Mouse (Mus musculus) midbrain, postnatal 0 days (tissue): ENCODE measurements around the gene Gnb2. TPM values are rescaled to one million over a fixed set of nuclear protein-coding genes. Genes with fewer than 3 reads are reported as not detected.

Experiments used
- ATAC-seq: fragments of 200-750 bp; cut with Nextera tagmentation; 2 replicates; pipeline ENCODE4 v1.8.0; 2017; ENCODE audit warnings: moderate number of reproducible peaks, mild to moderate bottlenecking, moderate TSS enrichment, moderate library complexity; ENCODE audit not compliant: low FRiP score
- DNase-seq: peaks from one replicate; pipeline ENCODE4 v3.0.0-alpha.2; 2015; ENCODE audit warnings: low spot score
- H3K27ac ChIP-seq: fragments of 300-500 bp; sonication (generic); 2 replicates; pipeline ENCODE4 v1.5.1; 2014; ENCODE audit warnings: low read depth, mild to moderate bottlenecking, low read length, mixed read lengths
- H3K27me3 ChIP-seq: fragments of 300-500 bp; sonication (generic); 2 replicates; pipeline ENCODE4 v1.6.1; 2014; ENCODE audit warnings: low read length, control low read depth, mixed read lengths; ENCODE audit not compliant: insufficient read depth
- H3K36me3 ChIP-seq: fragments of 300-500 bp; sonication (generic); 2 replicates; pipeline ENCODE4 v1.6.1; 2014; ENCODE audit warnings: low read length, control low read depth, mixed read lengths; ENCODE audit not compliant: insufficient read depth
- H3K4me1 ChIP-seq: fragments of 300-500 bp; sonication (generic); 2 replicates; pipeline ENCODE4 v1.6.1; 2014; ENCODE audit warnings: mild to moderate bottlenecking, control low read depth, antibody characterized with exemption, low read length, mixed read lengths; ENCODE audit not compliant: insufficient read depth
- H3K4me2 ChIP-seq: fragments of 300-500 bp; sonication (generic); 2 replicates; pipeline ENCODE4 v1.6.1; 2014; ENCODE audit warnings: low read depth, mild to moderate bottlenecking, low read length, mixed read lengths; ENCODE audit not compliant: poor library complexity, severe bottlenecking
- H3K4me3 ChIP-seq: fragments of 300-500 bp; sonication (generic); 2 replicates; pipeline ENCODE4 v1.5.1; 2014; ENCODE audit warnings: low read depth, mild to moderate bottlenecking, low read length, moderate library complexity
- H3K9ac ChIP-seq: fragments of 300-500 bp; sonication (generic); replicated peaks from 2 replicates; pipeline ENCODE4 v1.6.1; 2014; ENCODE audit warnings: mild to moderate bottlenecking, low read length, moderate library complexity, mixed read lengths; ENCODE audit not compliant: poor library complexity, severe bottlenecking
- H3K9me3 ChIP-seq: fragments of 300-500 bp; sonication (generic); 2 replicates; pipeline ENCODE4 v1.6.1; 2016; ENCODE audit warnings: low read length, control low read depth
- CTCF ChIP-seq: IDR thresholded peaks from 2 replicates; pipeline ENCODE4 v1.5.1; 2016; ENCODE audit warnings: antibody characterized with exemption, mild to moderate bottlenecking
- WGBS: fragments of 180-500 bp; shearing (Covaris S2); extraction: QIAGEN DNeasy Blood & Tissue Kit; methylation state at CpG from one replicate; pipeline ENCODE4 v1.1.7; 2014; 5-methylcytosine and 5-hydroxymethylcytosine counted together
- polyA plus RNA-seq: library from polyadenylated mRNA; unstranded; fragments of >200 nt; fragmentation: Nextera tagmentation; extraction: Ambion mirVana; gene quantifications from 2 replicates; pipeline ENCODE4 v1.2.1, GENCODE M21; 2015
- total RNA-seq: library from RNA; depleted of rRNA; stranded (reverse); fragments of >200 nt; gene quantifications from 2 replicates; pipeline ENCODE4 v1.2.3, GENCODE M21; 2014

The Gnb2 gene
- total and polyA plus RNA-seq, 2 experiments from 2014 or later = 590 to 1,456 TPM

- Histone ChIP-seq H3K27ac (no peak overlapping the region), H3K27me3 (no peaks in the 10 kb centered on the region), H3K4me1 (no peaks in the 10 kb centered on the region), H3K36me3 (peaks cover 21% of the 10 kb centered on the region), H3K9ac (no peak overlapping the region), H3K9me3 (no peaks in the 10 kb centered on the region), H3K4me2 (no peak overlapping the region), H3K4me3 (no peak overlapping the region)
- ATAC-seq (no peak), DNase-seq (no peak)
- 47% methylated on average over 7 of the region's 7 CpGs for WGBS
- no peak for TF ChIP-seq CTCF
Observed at GRCm38 (mm10) chr5:137570181-137570580, 36.9 kb upstream of the Gnb2 start.

DNA sequence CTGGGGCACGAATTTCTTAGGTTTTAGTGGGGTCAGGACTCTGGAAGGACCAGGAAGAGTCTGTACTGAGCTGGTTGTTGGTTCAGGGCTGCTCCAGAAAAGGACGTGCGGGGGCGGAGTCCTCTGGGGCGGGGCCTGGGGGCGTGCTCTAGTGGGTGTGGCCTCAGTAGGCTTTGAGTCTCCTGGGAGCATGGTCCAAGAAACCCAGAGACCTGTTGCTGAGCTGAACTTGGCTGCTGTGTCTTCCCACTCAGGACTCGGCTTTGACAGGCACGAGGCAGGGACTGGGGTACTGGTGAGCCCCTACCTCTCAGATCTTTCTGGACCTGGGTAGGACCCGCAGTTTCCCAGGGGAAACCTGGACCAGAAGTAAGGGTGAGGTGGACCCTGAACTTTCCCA, 36.4 kb upstream of the Gnb2 start, which contains the start of gene Tfr2:
Gene Tfr2 (plus strand): TSS at position 176 of the 400 bp plus-strand sequence.
- Histone ChIP-seq H3K36me3 (peaks cover 23% of the 10 kb centered on the region), H3K9ac (no peak within 1 kb of the TSS), H3K4me1 (no peaks in the 10 kb centered on the region), H3K9me3 (no peaks in the 10 kb centered on the region), H3K27me3 (no peaks in the 10 kb centered on the region), H3K4me2 (no peak within 1 kb of the TSS), H3K4me3 (no peak within 1 kb of the TSS), H3K27ac (no peak within 1 kb of the TSS)
- WGBS = 36% methylated on average over 9 of the region's 9 CpGs
- ATAC-seq (no peak), DNase-seq (no peak)
- no peak for TF ChIP-seq CTCF

- no peak for TF ChIP-seq CTCF
- Histone ChIP-seq H3K4me1 (no peaks in the 10 kb centered on the region), H3K9ac (no peak overlapping the region), H3K4me2 (no peak overlapping the region), H3K9me3 (no peaks in the 10 kb centered on the region), H3K4me3 (no peak overlapping the region), H3K36me3 (peaks cover 29% of the 10 kb centered on the region), H3K27ac (no peak overlapping the region), H3K27me3 (no peaks in the 10 kb centered on the region)
- no peak for ATAC-seq
- WGBS = 81% methylated on average over 12 of the region's 12 CpGs
- no peak for DNase-seq
Observed at GRCm38 (mm10) chr5:137569031-137569430, 35.7 kb upstream of the Gnb2 start.

GRCm38 (mm10) chr5:137568223-137568798, 35.0 kb upstream of the Gnb2 start:
- Histone ChIP-seq H3K4me2 (no peak overlapping the region), H3K9ac (no peak overlapping the region), H3K36me3 (peaks cover 31% of the 10 kb centered on the region), H3K27me3 (no peaks in the 10 kb centered on the region), H3K9me3 (no peaks in the 10 kb centered on the region), H3K4me3 (no peak overlapping the region), H3K4me1 (no peaks in the 10 kb centered on the region), H3K27ac (no peak overlapping the region)
- ATAC-seq (no peak), DNase-seq (no peak)
- no peak for TF ChIP-seq CTCF
- 86% methylated on average over 8 of the region's 8 CpGs for WGBS

GRCm38 (mm10) chr5:137566416-137566815, 33.1 kb upstream of the Gnb2 start:
- no peak for TF ChIP-seq CTCF
- H3K36me3 ChIP-seq = peaks cover 31% of the 10 kb centered on the region
- WGBS = 96% methylated on average over 5 of the region's 5 CpGs
- H3K9ac ChIP-seq = no peak overlapping the region
- no peaks in the 10 kb centered on the region for H3K4me1 ChIP-seq
- H3K4me2 ChIP-seq = no peak overlapping the region
- no peaks in the 10 kb centered on the region for H3K27me3 ChIP-seq
- H3K9me3 ChIP-seq = no peaks in the 10 kb centered on the region
- H3K4me3 ChIP-seq = no peak overlapping the region
- ATAC-seq (no peak), DNase-seq (no peak)
- H3K27ac ChIP-seq = no peak overlapping the region

DNA sequence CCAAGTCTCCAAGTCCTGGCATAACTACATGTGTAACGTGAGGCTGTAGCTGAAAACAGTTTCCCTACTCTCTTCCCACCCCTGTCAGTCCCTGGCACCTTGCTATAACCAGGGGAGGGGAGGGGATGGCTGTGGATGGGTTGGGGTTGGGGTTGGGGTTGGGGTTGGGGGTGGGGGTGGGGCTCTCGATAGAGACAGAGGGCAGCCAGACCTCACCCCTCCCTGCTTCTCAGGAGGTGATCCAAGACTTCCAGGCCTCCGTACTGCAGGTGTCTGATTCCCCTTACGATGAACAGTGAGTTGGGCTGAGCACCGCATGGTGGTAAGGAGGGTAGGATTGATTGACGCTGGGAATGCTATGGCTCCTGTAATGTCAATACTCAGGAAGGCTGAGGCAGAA, 32.4 kb upstream of the Gnb2 start:
- Histone ChIP-seq H3K4me1 (no peaks in the 10 kb centered on the region), H3K9me3 (no peaks in the 10 kb centered on the region), H3K9ac (no peak overlapping the region), H3K27me3 (no peaks in the 10 kb centered on the region), H3K27ac (no peak overlapping the region), H3K36me3 (peaks cover 31% of the 10 kb centered on the region), H3K4me3 (no peak overlapping the region), H3K4me2 (no peak overlapping the region)
- WGBS = 57% methylated on average over 6 of the region's 6 CpGs
- no peak for TF ChIP-seq CTCF
- ATAC-seq (no peak), DNase-seq (no peak)
